Mouse (Mus musculus) olfactory bulb, adult 2 months (tissue): Measurements from ENCODE around the gene Cgref1. TPM values are rescaled to one million over a fixed set of nuclear protein-coding genes. Genes with fewer than 3 reads are reported as not detected.

Experiments used
- H3K27ac ChIP-seq: fragments of 200-500 bp; 2 replicates; pipeline ENCODE4 v1.5.1; 2012; ENCODE audit warnings: low read depth, low read length; ENCODE audit not compliant: insufficient read depth
- H3K4me1 ChIP-seq: fragments of 200-500 bp; 2 replicates; pipeline ENCODE4 v1.6.1; 2012; ENCODE audit warnings: low read length; ENCODE audit not compliant: control insufficient read depth, insufficient read depth
- H3K4me3 ChIP-seq: fragments of 200-500 bp; 2 replicates; pipeline ENCODE4 v1.5.1; 2012; ENCODE audit warnings: mild to moderate bottlenecking, low read depth, low read length, moderate library complexity; ENCODE audit not compliant: insufficient read depth
- CTCF ChIP-seq: fragments of 200-500 bp; IDR thresholded peaks from 2 replicates; pipeline ENCODE4 v1.5.1; 2012; ENCODE audit warnings: low read depth, mild to moderate bottlenecking, low read length, moderate library complexity; ENCODE audit not compliant: insufficient read depth
- POLR2A ChIP-seq: fragments of 200-500 bp; IDR thresholded peaks from 2 replicates; pipeline ENCODE4 v1.6.1; 2012; ENCODE audit warnings: mild to moderate bottlenecking, low read depth, low read length, moderate library complexity; ENCODE audit not compliant: insufficient read depth
- WGBS: fragments of 180-500 bp; shearing (Covaris S2); methylation state at CpG from one replicate; pipeline ENCODE4 v1.1.7; 2018; 5-methylcytosine and 5-hydroxymethylcytosine counted together
- polyA plus RNA-seq: library from polyadenylated mRNA; stranded (reverse); fragments of >200 nt; gene quantifications from 2 replicates; pipeline ENCODE4 v1.2.4, GENCODE M21; 2012; ENCODE audit warnings: low replicate concordance; ENCODE audit not compliant: missing spikeins, insufficient read depth, insufficient read length

Cgref1 gene
- polyA plus RNA-seq, 1 experiment = not detected

DNA sequence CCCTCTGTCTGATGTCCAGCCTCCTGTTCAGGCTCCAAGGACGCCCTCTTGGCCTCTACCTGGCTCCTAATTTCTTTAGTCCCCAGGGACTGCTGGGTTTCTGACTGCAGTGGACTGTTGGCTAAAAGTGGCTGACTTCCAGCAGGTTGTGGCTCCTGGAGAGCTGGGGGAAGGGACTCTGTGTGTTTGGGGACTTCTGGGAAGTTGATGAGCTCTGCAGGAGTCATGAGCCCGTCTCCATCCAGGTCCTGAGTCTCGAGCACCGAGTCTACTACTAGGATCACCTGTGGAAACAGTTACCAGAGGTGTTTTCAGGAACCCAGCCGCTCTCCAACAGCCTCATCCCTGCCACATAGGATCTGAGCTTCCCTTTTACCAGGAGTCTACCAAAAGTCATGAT, 11.7 kb downstream of the Cgref1 start:
- no peak overlapping the region for H3K4me3 ChIP-seq
- peaks cover 7% of the 10 kb centered on the region; the same call in 1 of the 2 replicates for H3K4me1 ChIP-seq
- 70% methylated on average over 5 of the region's 5 CpGs for WGBS
- no peak overlapping the region for H3K27ac ChIP-seq
- no peak for TF ChIP-seq CTCF
- TF ChIP-seq POLR2A = no peak

DNA sequence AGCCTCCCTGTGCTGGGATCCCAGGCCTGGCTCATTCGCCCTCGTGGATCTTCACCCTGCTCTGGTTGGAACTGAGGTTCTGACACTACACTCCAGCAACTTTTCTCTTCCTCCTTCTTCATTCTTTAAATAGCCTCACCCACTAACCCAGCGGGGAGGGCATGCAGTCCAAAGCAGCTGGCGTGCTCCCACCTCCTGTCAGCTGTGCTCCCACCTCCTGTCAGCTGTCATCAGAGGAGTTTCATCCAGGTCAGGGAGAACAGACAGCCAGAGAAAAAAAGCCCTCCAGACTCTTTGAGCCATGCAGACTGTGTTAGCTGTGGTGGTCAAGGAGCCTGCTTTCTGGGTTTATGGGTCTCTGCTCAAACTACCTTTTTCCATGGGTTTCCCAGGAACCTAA, 14.0 kb downstream of the Cgref1 start:
- no peak for TF ChIP-seq CTCF
- TF ChIP-seq POLR2A = no peak
- H3K4me3 ChIP-seq = no peak overlapping the region
- peaks cover 7% of the 10 kb centered on the region; the same call in 1 of the 2 replicates for H3K4me1 ChIP-seq
- 69% methylated on average over 4 of the region's 4 CpGs for WGBS
- no peak overlapping the region for H3K27ac ChIP-seq

DNA sequence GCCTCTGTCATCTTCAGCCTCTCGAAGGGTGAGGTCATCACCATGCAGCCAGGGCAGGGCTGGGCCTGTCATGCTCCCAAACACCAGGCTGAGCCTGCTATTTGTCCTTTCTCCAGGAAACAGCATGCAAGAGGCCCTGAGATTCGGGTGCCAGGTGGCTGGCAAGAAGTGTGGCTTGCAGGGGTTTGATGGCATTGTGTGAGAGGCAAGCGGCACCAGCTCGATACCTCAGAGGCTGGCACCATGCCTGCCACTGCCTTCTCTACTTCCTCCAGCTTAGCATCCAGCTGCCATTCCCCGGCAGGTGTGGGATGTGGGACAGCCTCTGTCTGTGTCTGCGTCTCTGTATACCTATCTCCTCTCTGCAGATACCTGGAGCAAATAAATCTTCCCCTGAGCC, 14.5 kb downstream of the Cgref1 start:
- H3K4me1 ChIP-seq = peaks cover 7% of the 10 kb centered on the region; the same call in 1 of the 2 replicates
- H3K4me3 ChIP-seq = no peak overlapping the region
- H3K27ac ChIP-seq = no peak overlapping the region
- WGBS = 64% methylated on average over 6 of the region's 6 CpGs
- TF ChIP-seq CTCF (no peak), POLR2A (no peak)

- Histone ChIP-seq H3K4me1 (peaks cover 7% of the 10 kb centered on the region; the same call in 1 of the 2 replicates), H3K4me3 (no peak overlapping the region), H3K27ac (no peak overlapping the region)
- 20% methylated on average over 4 of the region's 4 CpGs for WGBS
- 0 out of 2 replicates have a peak, but pooled peaks have one; percentile 15 for TF ChIP-seq CTCF
- no peak for TF ChIP-seq POLR2A
Measured at GRCm38 (mm10) chr5:30930121-30930520, 15.3 kb downstream of the Cgref1 start.

GRCm38 (mm10) chr5:30927945-30928529, 17.4 kb downstream of the Cgref1 start:
- no peak for TF ChIP-seq POLR2A
- no peak for TF ChIP-seq CTCF
- 44% methylated on average over 7 of the region's 7 CpGs for WGBS
- H3K27ac ChIP-seq = no peak overlapping the region
- no peak overlapping the region for H3K4me3 ChIP-seq
- H3K4me1 ChIP-seq = peaks cover 8% of the 10 kb centered on the region; the same call in 1 of the 2 replicates

GRCm38 (mm10) chr5:30926073-30926472, 19.3 kb downstream of the Cgref1 start:
- peaks cover 19% of the 10 kb centered on the region for H3K4me1 ChIP-seq
- 81% methylated on average over 2 of the region's 2 CpGs for WGBS
- no peak overlapping the region for H3K27ac ChIP-seq
- no peak for TF ChIP-seq POLR2A
- TF ChIP-seq CTCF = no peak
- H3K4me3 ChIP-seq = no peak overlapping the region

GRCm38 (mm10) chr5:30925217-30925616, 20.2 kb downstream of the Cgref1 start:
- no peak overlapping the region for H3K27ac ChIP-seq
- H3K4me3 ChIP-seq = no peak overlapping the region
- TF ChIP-seq CTCF (no peak), POLR2A (no peak)
- H3K4me1 ChIP-seq = peaks cover 20% of the 10 kb centered on the region
- 89% methylated on average over 5 of the region's 5 CpGs for whole genome bisulfite sequencing

DNA sequence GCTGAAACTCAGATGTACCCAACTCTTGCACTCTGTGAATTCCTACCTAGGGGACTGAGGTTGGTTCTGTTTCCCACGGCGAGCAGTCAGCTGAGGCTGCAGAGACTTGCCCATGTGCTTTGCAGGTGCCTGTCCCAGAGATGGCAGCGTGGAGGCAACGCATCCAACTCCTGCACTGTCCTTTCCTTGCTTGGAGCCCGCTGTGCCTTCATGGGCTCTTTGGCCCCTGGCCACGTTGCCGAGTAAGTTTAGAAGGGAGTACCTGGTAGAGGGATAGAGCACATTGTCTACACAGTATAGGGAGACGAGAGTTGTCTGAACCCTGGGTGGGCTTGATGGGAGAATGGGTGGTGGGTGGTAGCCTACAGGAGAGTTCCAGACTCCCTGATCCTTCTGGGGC, 20.8 kb downstream of the Cgref1 start:
- TF ChIP-seq POLR2A = no peak
- TF ChIP-seq CTCF = no peak
- no peak overlapping the region for H3K4me3 ChIP-seq
- WGBS = 83% methylated on average over 8 of the region's 8 CpGs
- H3K27ac ChIP-seq = no peak overlapping the region
- peaks cover 20% of the 10 kb centered on the region for H3K4me1 ChIP-seq

- H3K4me3 ChIP-seq = no peak overlapping the region
- H3K27ac ChIP-seq = no peak overlapping the region
- H3K4me1 ChIP-seq = peaks cover 20% of the 10 kb centered on the region
- TF ChIP-seq CTCF = no peak
- no peak for TF ChIP-seq POLR2A
- WGBS = 87% methylated on average over 6 of the region's 6 CpGs
Measured at GRCm38 (mm10) chr5:30923119-30923518, 22.3 kb downstream of the Cgref1 start.
